Mouse (Mus musculus): ENCODE measurements around the gene Lemd1. TPM values are rescaled to one million over a fixed set of nuclear protein-coding genes. Genes with fewer than 3 reads are reported as not detected.

Gene Lemd1
- polyA plus RNA-seq, 1 experiment, result not detected

- WGBS, result 27% methylated on average over 9 of the region's 9 CpGs
- Histone ChIP-seq H3K4me3 (ENCODE audit: insufficient read depth, low read depth, low read length) (no peak overlapping the region), H3K27ac (ENCODE audit: insufficient read depth, low read depth, low read length) (no peak overlapping the region), H3K4me1 (ENCODE audit: control insufficient read depth, insufficient read depth, low read length) (peaks cover 65% of the 10 kb centered on the region)
- TF ChIP-seq POLR2A (IDR thresholded peaks at IDR 0.05; ENCODE audit: insufficient read depth, low read depth, low read length), result no peak
- no peak for TF ChIP-seq CTCF (IDR thresholded peaks at IDR 0.05; ENCODE audit: insufficient read depth, low read depth, low read length)
Observed at GRCm38 (mm10) chr1:132197666-132198065, 6.4 kb downstream of the Lemd1 start.

GRCm38 (mm10) chr1:132198401-132199071 lies 7.3 kb downstream of the Lemd1 start:
- H3K4me3 ChIP-seq (ENCODE audit: insufficient read depth, low read depth, low read length), result no peak overlapping the region
- H3K27ac ChIP-seq (ENCODE audit: insufficient read depth, low read depth, low read length), result peak overlapping the region; percentile 81; the same call in 1 of the 2 replicates
- no peak for TF ChIP-seq CTCF (IDR thresholded peaks at IDR 0.05; ENCODE audit: insufficient read depth, low read depth, low read length)
- no peak for TF ChIP-seq POLR2A (IDR thresholded peaks at IDR 0.05; ENCODE audit: insufficient read depth, low read depth, low read length)
- H3K4me1 ChIP-seq (ENCODE audit: control insufficient read depth, insufficient read depth, low read length), result peaks cover 66% of the 10 kb centered on the region
- 79% methylated on average over 16 of the region's 16 CpGs for WGBS

DNA sequence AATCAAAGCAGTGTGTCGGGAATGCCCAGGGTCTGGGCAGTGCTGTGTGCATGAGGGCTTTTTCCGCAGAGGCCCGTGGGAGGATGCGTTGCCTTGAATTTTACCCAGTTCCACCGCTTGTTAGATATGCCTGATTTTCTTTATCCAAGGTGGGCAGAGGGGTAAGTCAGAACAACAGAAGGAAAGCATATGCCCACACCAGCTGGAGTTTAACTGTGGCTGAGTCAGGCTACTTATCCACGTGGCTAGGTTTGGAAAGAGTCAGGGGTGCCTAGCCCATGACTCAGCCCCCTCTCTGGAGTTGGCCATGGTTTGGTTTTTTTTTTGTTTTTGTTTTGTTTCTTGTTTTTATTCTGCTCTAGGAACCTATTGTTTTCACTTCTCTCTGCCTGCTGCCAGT lies 8.0 kb downstream of the Lemd1 start:
- H3K27ac ChIP-seq (ENCODE audit: insufficient read depth, low read depth, low read length), result peak overlapping the region; percentile 91

GRCm38 (mm10) chr1:132199934-132200333 lies 8.7 kb downstream of the Lemd1 start:
- 7% methylated on average over 12 of the region's 12 CpGs for WGBS
- Histone ChIP-seq H3K4me3 (ENCODE audit: insufficient read depth, low read depth, low read length) (peak overlapping the region; percentile 64), H3K4me1 (ENCODE audit: control insufficient read depth, insufficient read depth, low read length) (peaks cover 74% of the 10 kb centered on the region), H3K27ac (ENCODE audit: insufficient read depth, low read depth, low read length) (peak overlapping the region; percentile 91)
- no peak for TF ChIP-seq POLR2A (IDR thresholded peaks at IDR 0.05; ENCODE audit: insufficient read depth, low read depth, low read length)
- no peak for TF ChIP-seq CTCF (IDR thresholded peaks at IDR 0.05; ENCODE audit: insufficient read depth, low read depth, low read length)

More for the DNA sequence above, 8.0 kb downstream of the Lemd1 start:
- Histone ChIP-seq H3K4me3 (ENCODE audit: insufficient read depth, low read depth, low read length) (no peak overlapping the region), H3K4me1 (ENCODE audit: control insufficient read depth, insufficient read depth, low read length) (peaks cover 70% of the 10 kb centered on the region)
- WGBS, result 40% methylated on average over 6 of the region's 6 CpGs
- no peak for TF ChIP-seq CTCF (IDR thresholded peaks at IDR 0.05; ENCODE audit: insufficient read depth, low read depth, low read length)
- no peak for TF ChIP-seq POLR2A (IDR thresholded peaks at IDR 0.05; ENCODE audit: insufficient read depth, low read depth, low read length)

DNA sequence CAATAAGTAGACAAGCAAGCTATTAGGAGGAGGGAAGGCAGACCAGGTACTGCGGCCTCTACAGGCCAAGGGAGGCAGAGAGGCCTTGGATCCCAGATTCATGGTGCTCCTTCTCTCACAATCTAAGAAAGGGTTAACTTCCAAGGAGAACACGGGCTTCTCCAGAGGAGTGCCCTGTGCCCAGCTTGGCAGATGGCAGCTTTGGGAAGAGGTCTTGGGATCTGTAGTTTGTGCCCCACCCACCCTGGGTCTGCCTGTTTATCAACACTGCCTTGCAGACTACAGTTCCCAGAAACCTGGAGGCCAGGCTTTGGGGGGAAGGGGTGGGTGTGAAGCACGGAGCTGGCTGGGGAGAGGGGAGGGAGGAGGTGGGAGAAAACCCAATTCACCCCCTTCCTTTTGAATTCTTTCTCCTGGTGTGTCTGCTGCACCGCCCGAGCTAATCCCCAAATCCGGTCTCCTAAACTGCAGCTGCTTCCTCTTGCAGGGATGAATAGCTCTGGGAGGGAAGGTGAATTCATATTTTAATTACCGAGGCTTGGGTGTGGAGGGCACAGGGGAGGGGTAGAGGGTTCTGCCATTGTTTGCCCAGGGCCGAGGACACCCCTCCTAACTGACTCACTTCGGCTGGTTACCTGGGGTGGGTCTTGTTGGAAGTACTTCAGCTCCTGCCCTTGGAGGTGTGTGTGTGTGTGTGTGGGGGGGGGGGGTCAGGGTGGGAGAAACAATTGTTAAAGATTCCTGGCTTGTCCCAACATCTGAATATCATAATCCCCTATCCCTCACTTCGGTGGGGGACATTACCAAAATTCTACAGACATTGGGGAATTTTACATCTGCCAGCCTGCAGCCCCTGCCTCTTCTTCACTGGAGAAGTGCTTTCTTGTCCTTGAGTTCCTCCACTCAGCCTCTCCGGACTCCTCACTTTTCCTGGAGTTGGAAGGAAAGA lies 9.6 kb downstream of the Lemd1 start:
- Histone ChIP-seq H3K4me1 (ENCODE audit: control insufficient read depth, insufficient read depth, low read length) (peaks cover 73% of the 10 kb centered on the region), H3K27ac (ENCODE audit: insufficient read depth, low read depth, low read length) (peak overlapping the region; percentile 91), H3K4me3 (ENCODE audit: insufficient read depth, low read depth, low read length) (peak overlapping the region; percentile 64)
- WGBS, result 13% methylated on average over 11 of the region's 11 CpGs
- TF ChIP-seq CTCF (IDR thresholded peaks at IDR 0.05; ENCODE audit: insufficient read depth, low read depth, low read length), result no peak
- TF ChIP-seq POLR2A (IDR thresholded peaks at IDR 0.05; ENCODE audit: insufficient read depth, low read depth, low read length), result peak; percentile 44

DNA sequence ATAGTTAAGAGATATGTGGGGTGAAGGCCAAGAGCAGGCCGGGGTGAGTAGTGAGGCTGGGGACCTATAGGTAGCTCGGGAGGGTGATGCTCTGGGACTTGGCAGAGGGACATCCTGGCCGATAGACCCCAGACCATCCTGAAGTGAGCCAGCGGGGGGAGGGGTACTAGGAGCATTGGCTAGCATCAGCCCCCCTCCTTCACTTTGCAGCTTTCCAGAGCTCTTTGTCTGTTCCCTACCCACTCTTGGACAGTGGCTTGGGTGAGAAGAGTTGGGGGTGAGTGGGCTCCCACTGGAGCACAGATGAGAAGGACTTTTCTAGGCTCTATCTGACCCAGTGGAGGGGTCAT lies 10.3 kb downstream of the Lemd1 start:
- TF ChIP-seq POLR2A (IDR thresholded peaks at IDR 0.05; ENCODE audit: insufficient read depth, low read depth, low read length) (no peak), CTCF (IDR thresholded peaks at IDR 0.05; ENCODE audit: insufficient read depth, low read depth, low read length) (no peak)
- H3K4me3 ChIP-seq (ENCODE audit: insufficient read depth, low read depth, low read length), result peak overlapping the region; percentile 64
- WGBS, result 30% methylated on average over 4 of the region's 4 CpGs
- H3K4me1 ChIP-seq (ENCODE audit: control insufficient read depth, insufficient read depth, low read length), result peaks cover 71% of the 10 kb centered on the region
- H3K27ac ChIP-seq (ENCODE audit: insufficient read depth, low read depth, low read length), result peak overlapping the region; percentile 76

DNA sequence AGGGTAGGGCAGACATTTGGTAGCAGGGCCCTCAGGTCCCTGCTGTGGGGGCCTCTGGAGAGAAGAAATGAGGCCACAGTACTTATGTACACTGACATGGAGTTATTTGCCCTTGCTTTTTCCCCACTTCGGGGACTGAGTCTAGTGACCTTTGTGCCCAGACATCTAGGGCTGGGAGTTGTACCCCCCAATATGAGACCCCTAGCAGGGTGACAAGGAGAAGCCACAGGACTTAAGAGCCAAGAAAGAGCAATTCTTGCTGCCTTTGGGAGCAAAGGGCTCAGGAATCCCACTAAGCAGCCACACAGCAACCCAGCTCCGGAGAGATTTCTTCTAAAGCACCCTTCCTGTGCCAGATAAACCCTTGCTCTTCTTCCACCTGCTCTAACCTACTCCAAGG lies 10.7 kb downstream of the Lemd1 start:
- Histone ChIP-seq H3K4me3 (ENCODE audit: insufficient read depth, low read depth, low read length) (peak overlapping the region; percentile 64), H3K27ac (ENCODE audit: insufficient read depth, low read depth, low read length) (peak overlapping the region; percentile 76), H3K4me1 (ENCODE audit: control insufficient read depth, insufficient read depth, low read length) (peaks cover 68% of the 10 kb centered on the region)
- whole genome bisulfite sequencing, result 34% methylated on average over 2 of the region's 2 CpGs
- TF ChIP-seq CTCF (IDR thresholded peaks at IDR 0.05; ENCODE audit: insufficient read depth, low read depth, low read length) (no peak), POLR2A (IDR thresholded peaks at IDR 0.05; ENCODE audit: insufficient read depth, low read depth, low read length) (no peak)

- Histone ChIP-seq H3K27ac (ENCODE audit: insufficient read depth, low read depth, low read length) (peak overlapping the region; percentile 76), H3K4me1 (ENCODE audit: control insufficient read depth, insufficient read depth, low read length) (peaks cover 70% of the 10 kb centered on the region), H3K4me3 (ENCODE audit: insufficient read depth, low read depth, low read length) (no peak overlapping the region)
- TF ChIP-seq POLR2A (IDR thresholded peaks at IDR 0.05; ENCODE audit: insufficient read depth, low read depth, low read length), result no peak
- TF ChIP-seq CTCF (IDR thresholded peaks at IDR 0.05; ENCODE audit: insufficient read depth, low read depth, low read length), result no peak
- 37% methylated on average over 5 of the region's 5 CpGs for WGBS
Observed at GRCm38 (mm10) chr1:132202771-132203170, 11.5 kb downstream of the Lemd1 start.

DNA sequence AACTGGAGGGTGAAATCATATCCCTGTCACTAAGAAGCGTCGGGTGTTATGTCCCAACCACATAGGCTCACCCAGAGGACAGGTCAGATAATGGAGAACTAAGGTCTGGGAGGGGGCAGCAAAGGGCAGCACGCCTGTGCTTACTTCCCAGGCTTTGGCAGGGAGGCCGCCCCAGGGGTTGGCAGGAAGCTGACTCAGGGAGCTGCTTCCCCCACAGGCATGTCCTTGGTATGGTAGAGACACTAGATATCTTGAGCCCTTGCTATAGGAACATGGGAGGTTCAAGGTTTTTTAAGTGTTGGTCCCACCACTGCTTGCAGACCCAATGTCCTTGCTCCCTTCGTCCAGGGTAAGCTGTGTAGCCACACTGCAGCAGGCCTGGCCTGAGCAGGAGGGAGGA lies 14.7 kb downstream of the Lemd1 start:
- TF ChIP-seq CTCF (IDR thresholded peaks at IDR 0.05; ENCODE audit: insufficient read depth, low read depth, low read length), result no peak
- no peak for TF ChIP-seq POLR2A (IDR thresholded peaks at IDR 0.05; ENCODE audit: insufficient read depth, low read depth, low read length)
- H3K27ac ChIP-seq (ENCODE audit: insufficient read depth, low read depth, low read length), result peak overlapping the region; percentile 41
- no peak overlapping the region for H3K4me3 ChIP-seq (ENCODE audit: insufficient read depth, low read depth, low read length)
- H3K4me1 ChIP-seq (ENCODE audit: control insufficient read depth, insufficient read depth, low read length), result peaks cover 69% of the 10 kb centered on the region
- 40% methylated on average over 5 of the region's 5 CpGs for WGBS
